Mouse (Mus musculus) retina, adult 2 months (tissue): ENCODE measurements at regions not wholly inside any gene's neighbourhood (a gene's known extent, or its start where the extent isn't known, plus 50 kb on each side); places are given as distances from the start of the nearest gene placed in this dataset.

Source experiments
- DNase-seq: peaks from one replicate; pipeline ENCODE4 v3.0.0-alpha.2; 2012; ENCODE audit warnings: low read depth, low spot score

GRCm38 (mm10) chr5:146636859-146637258 is 51.8 kb upstream of the Gpr12 start:
- no peak for DNase-seq
